Mouse (Mus musculus): ENCODE measurements at regions not wholly inside any gene's neighbourhood (a gene's known extent, or its start where the extent isn't known, plus 50 kb on each side); places are given as distances from the start of the nearest gene placed in this dataset.
A peak's percentile ranks its signal among the peaks of the same experiment; 100 is the strongest.

DNA sequence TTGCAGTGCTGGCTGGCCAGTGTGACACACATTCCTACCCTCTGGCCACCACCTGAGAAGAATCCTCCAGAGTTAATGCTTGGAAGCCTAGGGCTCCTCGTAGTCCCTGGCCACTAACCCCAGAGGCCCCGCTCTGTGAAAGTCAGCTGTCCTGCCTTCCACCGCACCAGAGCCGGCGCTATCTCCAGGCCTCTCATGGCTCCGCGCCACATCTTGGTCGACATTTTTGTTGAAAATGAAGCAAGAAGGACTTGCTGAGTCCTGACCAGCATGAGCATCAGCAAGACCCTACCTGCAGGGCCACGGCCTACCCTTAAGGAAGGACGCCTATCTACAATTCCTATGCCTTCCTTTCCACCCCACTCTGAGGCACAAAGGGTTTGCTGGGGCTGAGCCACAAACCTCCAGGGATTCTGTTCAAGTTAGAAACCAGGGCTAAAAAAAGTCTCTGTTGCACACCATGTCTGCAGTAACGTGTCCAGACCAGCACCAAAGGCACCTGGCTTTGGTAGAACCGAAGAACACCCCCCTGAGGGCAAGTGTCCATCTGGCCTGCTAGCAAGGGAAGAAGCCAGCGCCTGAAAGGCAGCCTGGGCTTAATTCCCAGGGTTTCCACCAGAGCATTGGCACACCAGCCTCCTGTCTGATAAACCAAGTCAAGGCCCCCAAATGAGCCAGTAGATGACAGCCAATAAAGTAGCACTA, 97.5 kb upstream of the Spred2 start:
- Histone ChIP-seq H3ac (ENCODE audit: control insufficient read depth, insufficient read length) (no peak overlapping the region), H3K4me3 (no peak overlapping the region), H3K27me3 (ENCODE audit: control insufficient read depth, insufficient read depth, insufficient read length) (no peaks in the 10 kb centered on the region), H3K4me2 (ENCODE audit: low read depth) (no peak overlapping the region), H3K36me3 (ENCODE audit: control insufficient read depth, insufficient read depth) (no peaks in the 10 kb centered on the region), H3K79me2 (ENCODE audit: control insufficient read depth, insufficient read depth) (no peaks in the 10 kb centered on the region)
- TF ChIP-seq MYOD1 (IDR thresholded peaks at IDR 0.05; ENCODE audit: control insufficient read depth in 1 of 3, insufficient read length in 2 of 3, low read depth in 2 of 3): no peak
- no peak for TF ChIP-seq POLR2A (IDR thresholded peaks at IDR 0.05; ENCODE audit: insufficient read length, low read depth)

DNA sequence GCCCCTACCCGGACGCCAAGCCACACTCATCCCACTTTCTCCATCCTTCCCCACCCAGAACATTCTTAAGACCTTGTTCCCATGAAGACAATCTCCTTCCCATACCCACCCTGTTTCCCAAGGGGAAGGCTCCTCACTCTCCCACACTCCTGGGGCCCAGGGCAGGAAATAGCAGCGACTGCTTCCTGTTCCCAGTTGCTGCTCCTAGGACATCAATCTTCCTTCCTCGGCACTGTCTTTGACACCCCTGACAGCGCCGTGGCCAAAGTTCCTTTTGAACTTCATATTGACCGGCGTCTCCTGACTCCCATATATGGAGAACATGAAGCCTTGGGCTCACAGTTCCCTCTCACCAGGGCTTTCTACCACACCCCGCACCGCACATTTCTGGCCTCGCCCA, 96.2 kb upstream of the Spred2 start:
- Histone ChIP-seq H3K27me3 (ENCODE audit: control insufficient read depth, insufficient read depth, insufficient read length) (no peaks in the 10 kb centered on the region), H3K4me3 (no peak overlapping the region), H3K4me2 (ENCODE audit: low read depth) (no peak overlapping the region), H3ac (ENCODE audit: control insufficient read depth, insufficient read length) (no peak overlapping the region), H3K36me3 (ENCODE audit: control insufficient read depth, insufficient read depth) (no peaks in the 10 kb centered on the region), H3K79me2 (ENCODE audit: control insufficient read depth, insufficient read depth) (no peaks in the 10 kb centered on the region)
- TF ChIP-seq MYOD1 (IDR thresholded peaks at IDR 0.05; ENCODE audit: control insufficient read depth in 1 of 3, insufficient read length in 2 of 3, low read depth in 2 of 3) (no peak), TCF12 (IDR thresholded peaks at IDR 0.05; ENCODE audit: insufficient read depth, poor library complexity, severe bottlenecking) (no peak), CEBPB (IDR thresholded peaks at IDR 0.05; ENCODE audit: insufficient read depth, poor library complexity, severe bottlenecking) (no peak), MAX (IDR thresholded peaks at IDR 0.05; ENCODE audit: low read depth) (no peak), E2F4 (IDR thresholded peaks at IDR 0.05; ENCODE audit: insufficient read depth) (no peak)

DNA sequence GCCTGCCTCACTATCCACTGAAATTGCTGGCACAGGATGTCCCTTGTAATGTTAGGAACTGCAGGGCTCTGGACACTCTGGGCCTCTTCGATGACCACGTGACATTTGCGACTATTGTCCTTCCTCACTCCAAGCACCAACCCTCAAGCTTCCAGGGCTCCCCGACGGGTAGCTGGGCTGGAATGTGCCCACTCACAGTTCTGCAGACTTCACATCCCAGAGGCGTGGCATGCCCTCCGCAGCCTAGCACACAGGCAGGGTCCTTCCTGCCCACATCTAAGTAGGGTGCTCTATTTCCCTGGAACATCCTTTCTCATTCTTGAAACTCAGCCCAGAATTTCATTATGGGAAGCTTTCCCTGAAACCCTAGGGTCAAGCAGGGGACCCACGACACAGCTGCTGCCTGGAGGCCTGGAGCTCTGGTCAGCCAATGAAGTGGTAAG, 95.2 kb upstream of the Spred2 start:
- Histone ChIP-seq H3K4me2 (ENCODE audit: low read depth) (peak overlapping the region; percentile 71), H3K36me3 (ENCODE audit: control insufficient read depth, insufficient read depth) (no peaks in the 10 kb centered on the region), H3K79me2 (ENCODE audit: control insufficient read depth, insufficient read depth) (no peaks in the 10 kb centered on the region), H3K4me3 (no peak overlapping the region), H3ac (ENCODE audit: control insufficient read depth, insufficient read length) (no peak overlapping the region), H3K27me3 (ENCODE audit: control insufficient read depth, insufficient read depth, insufficient read length) (no peaks in the 10 kb centered on the region)
- TF ChIP-seq USF1 (IDR thresholded peaks at IDR 0.05; ENCODE audit: low read depth) (peak; percentile 29), SRF (IDR thresholded peaks at IDR 0.05; ENCODE audit: control insufficient read depth, insufficient read length, low read depth) (no peak), MYOD1 (IDR thresholded peaks at IDR 0.05; ENCODE audit: control insufficient read depth in 1 of 3, insufficient read length in 2 of 3, low read depth in 2 of 3) (peak in 2 of 3 experiments; percentile 25 to 45), POLR2AphosphoS2 (IDR thresholded peaks at IDR 0.05; ENCODE audit: insufficient read length, low read depth) (no peak), MYOG (IDR thresholded peaks at IDR 0.05; ENCODE audit: control insufficient read depth in 1 of 3, insufficient read depth in 1 of 3, insufficient read length in 2 of 3, low read depth in 2 of 3) (peak in 2 of 3 experiments; percentile 16 to 57), POLR2A (IDR thresholded peaks at IDR 0.05; ENCODE audit: insufficient read length, low read depth) (no peak)

DNA sequence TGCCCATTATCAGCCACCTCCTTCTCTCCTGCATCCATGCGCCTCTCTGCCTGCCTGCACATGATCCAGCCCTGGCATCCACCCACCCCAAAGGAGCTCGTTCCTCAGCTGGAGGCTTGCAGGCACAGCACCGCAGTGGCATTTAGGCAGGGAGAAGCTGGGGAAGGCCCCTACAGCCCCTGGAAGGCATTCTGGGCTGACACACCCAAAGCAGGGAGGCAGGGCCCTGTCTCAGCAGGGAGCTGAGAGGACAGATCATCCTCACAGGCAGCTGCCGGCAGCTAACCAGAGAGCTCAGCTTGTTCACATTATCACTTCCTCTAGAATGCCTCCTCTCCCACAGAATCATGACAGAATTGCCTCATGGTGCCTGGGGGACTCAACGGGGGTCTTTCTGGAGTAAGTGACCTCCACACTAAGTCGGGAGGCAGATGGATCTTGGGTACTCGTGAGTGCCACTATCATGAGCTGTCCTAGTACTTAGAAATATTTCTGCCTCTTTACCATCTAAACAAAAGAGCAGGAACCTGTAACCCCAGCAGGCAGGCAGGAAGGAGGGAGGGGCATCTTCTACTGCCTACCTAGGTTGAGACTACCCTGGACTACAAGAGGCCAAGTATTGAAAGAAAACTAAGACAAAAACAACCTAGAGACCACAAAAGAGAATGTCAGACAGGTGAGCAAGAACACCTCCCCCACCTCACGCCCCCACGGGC, 94.5 kb upstream of the Spred2 start:
- peak overlapping the region; percentile 71 for H3K4me2 ChIP-seq (ENCODE audit: low read depth)
- H3K27me3 ChIP-seq (ENCODE audit: control insufficient read depth, insufficient read depth, insufficient read length): no peaks in the 10 kb centered on the region
- no peaks in the 10 kb centered on the region for H3K79me2 ChIP-seq (ENCODE audit: control insufficient read depth, insufficient read depth)
- no peak overlapping the region for H3K4me3 ChIP-seq
- H3ac ChIP-seq (ENCODE audit: control insufficient read depth, insufficient read length): no peak overlapping the region
- no peak for TF ChIP-seq TCF3 (IDR thresholded peaks at IDR 0.05; ENCODE audit: insufficient read length, low read depth)
- TF ChIP-seq SRF (IDR thresholded peaks at IDR 0.05; ENCODE audit: control insufficient read depth, insufficient read length, low read depth): no peak
- TF ChIP-seq POLR2AphosphoS2 (IDR thresholded peaks at IDR 0.05; ENCODE audit: insufficient read length, low read depth): no peak
- TF ChIP-seq POLR2A (IDR thresholded peaks at IDR 0.05; ENCODE audit: insufficient read length, low read depth): peak; percentile 41
- no peak for TF ChIP-seq TCF12 (IDR thresholded peaks at IDR 0.05; ENCODE audit: insufficient read depth, poor library complexity, severe bottlenecking)
- TF ChIP-seq E2F4 (IDR thresholded peaks at IDR 0.05; ENCODE audit: insufficient read depth): no peak
- TF ChIP-seq USF1 (IDR thresholded peaks at IDR 0.05; ENCODE audit: low read depth): no peak
- TF ChIP-seq MAX (IDR thresholded peaks at IDR 0.05; ENCODE audit: low read depth): no peak
- TF ChIP-seq MYOD1 (IDR thresholded peaks at IDR 0.05; ENCODE audit: control insufficient read depth in 1 of 3, insufficient read length in 2 of 3, low read depth in 2 of 3): peak in 1 of 3 experiments; percentile 74
- TF ChIP-seq REST (IDR thresholded peaks at IDR 0.05; ENCODE audit: insufficient read depth, insufficient read length): no peak
- TF ChIP-seq MYOG (IDR thresholded peaks at IDR 0.05; ENCODE audit: control insufficient read depth in 1 of 3, insufficient read depth in 1 of 3, insufficient read length in 2 of 3, low read depth in 2 of 3): peak in 1 of 3 experiments; percentile 70
- no peaks in the 10 kb centered on the region for H3K36me3 ChIP-seq (ENCODE audit: control insufficient read depth, insufficient read depth)

DNA sequence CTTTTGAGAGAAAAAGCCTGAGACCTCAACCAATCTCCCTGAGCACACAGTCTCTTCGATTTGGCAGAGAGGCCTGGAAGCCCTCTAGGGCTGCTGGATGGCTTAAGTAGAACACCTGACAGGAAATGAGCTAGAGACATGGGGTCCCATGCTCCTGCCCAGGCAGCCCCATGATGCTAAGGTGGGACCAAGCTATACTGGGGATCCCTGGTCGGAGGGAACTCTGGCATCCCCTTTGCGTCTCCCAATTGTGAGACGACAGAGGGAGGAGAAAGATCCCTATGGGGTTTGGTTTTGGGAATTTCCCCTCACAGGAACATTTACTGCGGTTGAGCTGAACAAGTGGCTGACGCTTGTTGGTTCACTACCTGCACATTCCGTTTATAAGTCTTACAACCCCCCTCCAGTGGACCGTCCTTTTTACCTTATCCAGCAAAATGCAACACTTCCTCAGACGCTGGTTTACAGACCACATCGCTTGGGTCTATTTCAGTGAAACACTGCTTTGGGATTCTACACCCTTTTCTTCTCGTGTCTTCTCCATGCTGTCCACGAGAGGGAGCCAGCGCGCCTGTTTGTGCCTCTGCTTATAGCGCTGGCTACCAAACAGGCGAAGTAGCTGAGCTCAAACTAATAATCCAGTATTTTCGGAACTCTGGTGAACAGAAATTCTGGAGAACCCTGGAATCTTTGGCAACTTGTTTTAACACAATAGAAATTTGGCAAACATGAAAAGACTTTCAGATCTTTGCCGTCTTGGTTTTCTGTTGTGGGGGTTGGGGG, 93.7 kb upstream of the Spred2 start:
- H3K27me3 ChIP-seq (ENCODE audit: control insufficient read depth, insufficient read depth, insufficient read length): no peaks in the 10 kb centered on the region
- peak overlapping the region; percentile 71 for H3K4me2 ChIP-seq (ENCODE audit: low read depth)
- no peak for TF ChIP-seq TCF12 (IDR thresholded peaks at IDR 0.05; ENCODE audit: insufficient read depth, poor library complexity, severe bottlenecking)

More for the DNA sequence above, 93.7 kb upstream of the Spred2 start:
- H3K4me3 ChIP-seq: no peak overlapping the region
- no peaks in the 10 kb centered on the region for H3K79me2 ChIP-seq (ENCODE audit: control insufficient read depth, insufficient read depth)
- H3ac ChIP-seq (ENCODE audit: control insufficient read depth, insufficient read length): no peak overlapping the region
- H3K36me3 ChIP-seq (ENCODE audit: control insufficient read depth, insufficient read depth): no peaks in the 10 kb centered on the region
